Mouse (Mus musculus) kidney, adult 2 months (tissue): ENCODE measurements at regions not wholly inside any gene's neighbourhood (a gene's known extent, or its start where the extent isn't known, plus 50 kb on each side); places are given as distances from the start of the nearest gene placed in this dataset.
A peak's percentile ranks its signal among the peaks of the same experiment; 100 is the strongest.

Experiments used
- DNase-seq: peaks from one replicate; pipeline ENCODE4 v3.0.0; 2021
- H3K27ac ChIP-seq: fragments of 200-500 bp; 2 replicates; pipeline ENCODE4 v1.5.1; 2012; ENCODE audit warnings: low read depth, low read length, control low read depth, inconsistent platforms; ENCODE audit not compliant: insufficient read depth
- H3K27me3 ChIP-seq: fragments of 200-500 bp; replicated peaks from 2 replicates; pipeline ENCODE4 v1.6.1; 2012; ENCODE audit warnings: mild to moderate bottlenecking, moderate library complexity, low read length, inconsistent platforms; ENCODE audit not compliant: control insufficient read depth, insufficient read depth
- H3K36me3 ChIP-seq: fragments of 200-500 bp; 2 replicates; pipeline ENCODE4 v1.6.1; 2012; ENCODE audit warnings: mild to moderate bottlenecking, moderate library complexity, low read length, inconsistent platforms; ENCODE audit not compliant: control insufficient read depth, insufficient read depth
- H3K4me1 ChIP-seq: fragments of 200-500 bp; 2 replicates; pipeline ENCODE4 v1.6.1; 2011; ENCODE audit warnings: low read length; ENCODE audit not compliant: control insufficient read depth, insufficient read depth
- H3K4me3 ChIP-seq: fragments of 200-500 bp; 2 replicates; pipeline ENCODE4 v1.5.1; 2011; ENCODE audit warnings: mild to moderate bottlenecking, low read depth, low read length, control low read depth; ENCODE audit not compliant: insufficient read depth
- CTCF ChIP-seq: fragments of 200-500 bp; conservative IDR thresholded peaks from 2 replicates; pipeline ENCODE4 v1.5.1; 2011; ENCODE audit warnings: low read depth, mild to moderate bottlenecking, control low read depth, low read length, moderate library complexity, mixed read lengths; ENCODE audit not compliant: insufficient read depth, insufficient read length
- POLR2A ChIP-seq: fragments of 200-500 bp; IDR thresholded peaks from one replicate; pipeline ENCODE4 v1.6.1; 2011; ENCODE audit warnings: low read depth, low read length, control low read depth
- WGBS: fragments of 180-500 bp; shearing (Covaris S2); methylation state at CpG from one replicate; pipeline ENCODE4 v1.1.7; 2018; 5-methylcytosine and 5-hydroxymethylcytosine counted together

DNA sequence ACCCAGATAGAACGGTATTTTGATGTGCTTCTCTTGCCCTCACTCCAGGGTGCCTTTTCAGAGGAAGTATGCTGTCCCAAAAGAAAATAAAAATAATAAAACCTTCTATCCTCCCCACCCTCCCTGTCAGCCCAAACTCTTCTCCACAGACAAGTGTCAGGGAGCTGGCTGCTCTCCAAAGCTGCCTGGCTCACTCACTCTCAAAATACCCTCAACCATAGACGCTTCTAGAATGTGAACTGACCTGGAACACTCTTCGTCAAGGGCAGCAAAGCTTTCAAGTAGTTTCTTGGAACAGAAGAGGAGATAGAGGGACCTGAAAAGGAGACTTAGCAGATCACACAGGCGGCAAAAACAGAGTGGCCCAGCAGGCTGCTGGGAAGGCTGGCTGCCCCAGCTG is 291.4 kb upstream of the Zmiz1 start:
- Histone ChIP-seq H3K27me3 (no peaks in the 10 kb centered on the region), H3K4me1 (peaks cover 6% of the 10 kb centered on the region; the same call in 1 of the 2 replicates), H3K4me3 (no peak overlapping the region), H3K27ac (no peak overlapping the region), H3K36me3 (no peaks in the 10 kb centered on the region)
- 25% methylated on average over 4 of the region's 4 CpGs for WGBS
- TF ChIP-seq POLR2A (no peak), CTCF (no peak)
- DNase-seq = peak; percentile 68

DNA sequence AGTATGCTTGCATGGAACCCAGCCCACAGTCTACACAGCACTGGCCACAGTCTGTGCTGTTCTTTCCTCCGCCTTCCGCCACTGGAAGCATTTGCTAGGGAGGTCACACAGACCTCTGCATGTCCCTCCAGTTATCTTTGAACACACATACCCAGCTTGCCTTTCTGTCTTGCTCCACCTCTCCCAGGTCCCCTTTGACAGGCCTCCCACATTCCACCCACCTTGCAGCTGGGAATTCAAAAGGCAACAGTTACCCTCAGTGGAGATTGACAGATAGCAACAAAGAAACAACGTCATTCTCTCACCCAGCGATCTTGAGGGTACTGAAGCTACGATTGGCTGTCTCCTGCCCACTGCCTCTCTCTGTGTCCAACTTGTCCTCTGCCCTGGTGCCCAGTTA is 290.7 kb upstream of the Zmiz1 start:
- Histone ChIP-seq H3K4me3 (no peak overlapping the region), H3K4me1 (peaks cover 6% of the 10 kb centered on the region; the same call in 1 of the 2 replicates), H3K27ac (no peak overlapping the region), H3K36me3 (no peaks in the 10 kb centered on the region), H3K27me3 (no peaks in the 10 kb centered on the region)
- WGBS = 71% methylated on average over 5 of the region's 5 CpGs
- no peak for TF ChIP-seq CTCF
- no peak for TF ChIP-seq POLR2A
- DNase-seq = no peak

DNA sequence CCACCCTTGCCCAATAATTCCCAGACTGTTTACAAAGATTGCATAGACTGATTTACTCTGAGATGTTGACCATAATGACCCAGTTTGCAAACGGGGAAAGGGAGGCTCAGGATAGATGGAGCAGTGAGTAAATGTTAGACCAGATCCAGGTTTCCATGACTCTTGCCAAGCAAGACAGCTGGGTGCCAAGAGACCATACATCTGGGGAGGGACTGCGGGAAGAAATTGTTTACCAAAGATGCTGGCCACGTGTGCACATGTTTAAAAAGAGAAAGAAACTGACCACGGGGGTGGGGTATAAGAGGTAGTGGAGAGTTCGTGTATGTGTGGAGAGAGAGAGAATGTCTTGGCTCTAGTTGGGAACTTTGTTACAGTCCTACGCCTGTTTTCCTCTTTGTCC is 285.7 kb upstream of the Zmiz1 start:
- H3K27ac ChIP-seq = no peak overlapping the region
- WGBS = 58% methylated on average over 6 of the region's 6 CpGs
- DNase-seq = no peak
- no peaks in the 10 kb centered on the region for H3K27me3 ChIP-seq
- no peak overlapping the region for H3K4me3 ChIP-seq
- H3K4me1 ChIP-seq = no peaks in the 10 kb centered on the region
- TF ChIP-seq POLR2A (no peak), CTCF (no peak)
- no peaks in the 10 kb centered on the region for H3K36me3 ChIP-seq

DNA sequence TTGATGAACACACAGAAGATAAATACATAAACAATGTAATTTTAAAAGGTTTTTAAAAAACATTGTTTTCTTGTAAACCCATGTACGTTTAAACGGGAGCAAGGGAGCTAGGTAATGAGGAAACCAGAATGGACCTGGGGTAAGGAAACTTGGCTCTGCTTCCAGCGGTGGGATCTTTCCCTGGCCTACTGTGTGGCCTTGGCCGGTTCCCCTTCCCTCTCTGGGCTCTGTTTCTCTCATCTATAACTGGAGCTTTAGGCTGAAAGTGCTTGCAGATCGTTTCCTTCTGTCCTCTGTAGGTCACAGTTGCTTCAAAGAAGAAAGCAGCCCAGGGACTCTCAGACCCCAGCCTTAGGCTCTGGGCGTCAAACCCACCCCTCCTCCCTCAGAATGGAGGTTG is 285.1 kb upstream of the Zmiz1 start:
- no peak for TF ChIP-seq POLR2A
- no peak for TF ChIP-seq CTCF
- H3K27me3 ChIP-seq = no peaks in the 10 kb centered on the region
- H3K27ac ChIP-seq = no peak overlapping the region
- no peaks in the 10 kb centered on the region for H3K36me3 ChIP-seq
- no peak for DNase-seq
- 82% methylated on average over 6 of the region's 6 CpGs for WGBS
- no peak overlapping the region for H3K4me3 ChIP-seq
- H3K4me1 ChIP-seq = no peaks in the 10 kb centered on the region

DNA sequence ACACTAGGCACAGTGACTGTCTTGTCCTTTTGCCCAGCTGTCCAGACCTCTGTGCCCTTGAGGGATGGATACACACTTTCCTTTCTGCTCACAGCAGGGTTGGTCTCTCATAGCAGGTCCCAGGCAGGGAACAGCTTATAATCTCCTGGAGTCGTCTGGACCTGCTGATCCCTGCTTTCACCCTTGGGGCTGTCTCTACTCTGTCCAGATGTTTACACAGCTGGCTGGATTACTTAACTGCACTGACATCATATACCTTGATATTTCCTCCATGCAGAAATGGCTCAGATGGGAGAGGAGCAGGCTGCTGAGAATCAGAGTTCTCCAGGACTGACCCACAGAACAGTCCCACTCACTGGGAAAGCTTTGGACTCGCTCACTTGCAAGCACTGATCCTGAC is 284.6 kb upstream of the Zmiz1 start:
- DNase-seq = no peak
- no peak overlapping the region for H3K27ac ChIP-seq
- TF ChIP-seq POLR2A = no peak
- TF ChIP-seq CTCF = no peak
- no peaks in the 10 kb centered on the region for H3K36me3 ChIP-seq
- H3K27me3 ChIP-seq = no peaks in the 10 kb centered on the region
- H3K4me3 ChIP-seq = no peak overlapping the region
- 81% methylated on average over 2 of the region's 2 CpGs for WGBS
- no peaks in the 10 kb centered on the region for H3K4me1 ChIP-seq

DNA sequence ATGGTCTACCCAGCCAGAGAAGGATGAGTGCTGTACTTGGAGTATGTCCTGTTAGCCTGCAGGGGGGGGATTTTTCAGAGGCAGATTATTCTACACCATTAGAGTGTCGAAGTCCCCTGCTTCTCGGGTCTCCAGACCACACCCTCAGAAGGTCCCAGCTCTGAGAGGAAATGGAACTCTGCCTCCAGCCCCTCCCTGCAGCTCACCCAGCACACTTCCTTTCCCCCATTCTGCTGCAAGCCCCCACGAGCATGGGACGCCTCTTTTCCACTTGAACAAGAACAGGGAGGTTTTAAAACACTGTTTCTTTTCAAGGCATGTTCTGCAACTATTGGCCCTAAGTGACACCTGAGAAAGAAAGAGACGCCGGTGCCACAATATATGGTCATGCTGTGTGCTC is 282.8 kb upstream of the Zmiz1 start:
- H3K4me3 ChIP-seq = no peak overlapping the region
- H3K27me3 ChIP-seq = no peaks in the 10 kb centered on the region
- TF ChIP-seq POLR2A (no peak), CTCF (no peak)
- H3K27ac ChIP-seq = no peak overlapping the region
- H3K4me1 ChIP-seq = peaks cover 7% of the 10 kb centered on the region
- 69% methylated on average over 6 of the region's 6 CpGs for WGBS
- DNase-seq = no peak
- H3K36me3 ChIP-seq = no peaks in the 10 kb centered on the region

DNA sequence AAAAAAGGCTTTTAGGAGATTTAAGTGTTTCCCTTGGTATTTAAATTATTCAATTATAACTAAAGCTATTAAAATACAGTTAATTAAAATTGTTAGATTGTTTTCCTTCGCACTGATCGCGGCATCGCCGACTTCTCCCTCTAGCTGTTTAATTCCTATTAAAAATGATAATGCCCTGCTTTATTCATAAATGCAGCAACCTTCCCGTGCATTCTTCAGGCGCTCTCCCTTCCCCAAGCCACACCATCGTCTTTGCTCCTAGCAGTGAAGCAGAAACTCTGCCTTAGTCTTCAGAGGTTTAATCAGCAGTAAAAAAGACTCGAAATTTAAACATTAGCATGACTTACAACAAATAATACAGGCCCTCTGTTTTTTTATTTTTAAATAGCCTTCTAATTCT is 278.9 kb upstream of the Zmiz1 start:
- WGBS = 74% methylated on average over 9 of the region's 9 CpGs
- no peak for DNase-seq
- no peak overlapping the region for H3K27ac ChIP-seq
- H3K4me1 ChIP-seq = peaks cover 12% of the 10 kb centered on the region
- H3K27me3 ChIP-seq = no peaks in the 10 kb centered on the region
- TF ChIP-seq CTCF (no peak), POLR2A (no peak)
- no peaks in the 10 kb centered on the region for H3K36me3 ChIP-seq
- H3K4me3 ChIP-seq = no peak overlapping the region

DNA sequence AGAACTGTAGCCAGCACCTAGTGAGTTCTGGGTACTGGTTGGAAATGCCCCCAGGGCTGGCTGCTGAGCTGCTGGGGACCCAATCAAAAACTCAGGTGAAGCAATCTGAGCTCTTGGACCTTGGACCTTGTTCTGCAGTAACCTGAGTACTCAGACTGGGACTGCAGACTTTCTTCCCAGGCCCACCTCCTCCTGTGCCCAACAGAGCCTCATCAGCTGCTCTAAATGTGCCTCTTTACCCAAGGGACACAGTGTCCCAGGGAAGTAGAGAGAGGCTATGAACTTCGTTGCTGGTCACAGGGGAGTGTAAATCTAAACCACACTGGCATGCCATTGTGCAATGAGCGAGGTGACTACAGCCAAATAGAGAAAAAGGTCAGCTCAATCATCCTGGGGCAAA is 277.6 kb upstream of the Zmiz1 start:
- peak; percentile 94 for DNase-seq
- Histone ChIP-seq H3K27ac (peak overlapping the region; percentile 71), H3K4me3 (no peak overlapping the region), H3K4me1 (peaks cover 23% of the 10 kb centered on the region), H3K27me3 (no peaks in the 10 kb centered on the region), H3K36me3 (no peaks in the 10 kb centered on the region)
- TF ChIP-seq POLR2A = no peak
- TF ChIP-seq CTCF = 0 out of 2 replicates have a peak, but pooled peaks have one; percentile 0
- whole genome bisulfite sequencing = 21% methylated on average over 2 of the region's 2 CpGs
